Mouse (Mus musculus) spleen, adult 2 months (tissue): ENCODE data around the gene Naa25.

ENCODE experiments used
- CTCF ChIP-seq: fragments of 200-500 bp; IDR thresholded peaks from 2 replicates; pipeline ENCODE4 v1.5.1; 2011; ENCODE audit warnings: mild to moderate bottlenecking, inconsistent platforms; ENCODE audit not compliant: insufficient read depth, insufficient read length, insufficient replicate concordance; ENCODE audit errors: extremely low read depth
- POLR2A ChIP-seq: fragments of 200-500 bp; IDR thresholded peaks from 2 replicates; pipeline ENCODE4 v1.6.1; 2011; ENCODE audit warnings: low read depth, low read length, inconsistent platforms

- no peak for TF ChIP-seq POLR2A
- TF ChIP-seq CTCF, result no peak
Observed at GRCm38 (mm10) chr5:121407856-121408255, 10.1 kb downstream of the Naa25 start.
